Mouse (Mus musculus) kidney, postnatal 36 days (tissue): ENCODE data around the gene Shroom3.

Experiments
- DNase-seq, 2 experiments: peaks; one replicate each; pipeline ENCODE4 v3.0.0; 2021 to 2022; ENCODE audit warnings: mixed read lengths in 2 of 2

Shroom3 gene

DNA sequence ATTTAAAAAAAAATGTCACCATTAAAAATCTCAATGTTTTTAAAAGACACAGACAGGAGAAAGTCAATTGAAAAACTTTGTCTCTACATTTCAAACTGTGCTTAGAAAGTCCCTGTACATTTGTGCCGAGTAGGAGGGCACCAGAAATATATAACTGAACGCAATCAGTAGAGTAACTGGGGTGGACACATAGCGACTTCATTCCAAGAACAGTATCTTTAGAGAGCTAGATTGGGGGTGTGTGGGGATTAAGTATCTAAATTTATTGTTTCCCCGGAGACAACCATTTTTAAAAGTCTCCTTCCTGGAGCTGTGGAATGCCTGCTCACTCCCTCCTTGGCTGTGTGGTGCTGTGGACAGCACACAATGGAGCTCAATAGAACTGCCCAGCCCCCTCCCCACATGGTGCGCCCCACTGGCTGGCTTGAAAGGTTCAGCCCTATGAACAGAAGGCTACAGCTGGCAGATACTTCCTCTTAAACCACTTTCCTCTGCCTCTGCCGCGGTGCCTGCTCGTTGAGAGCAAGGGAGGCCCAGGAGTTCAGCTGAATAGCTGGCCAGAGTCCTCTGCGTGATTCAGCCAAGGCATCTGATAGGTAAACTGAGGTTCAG lies 127.8 kb downstream of the Shroom3 start:
- DNase-seq = peak in 1 of 2 experiments; percentile 32

DNA sequence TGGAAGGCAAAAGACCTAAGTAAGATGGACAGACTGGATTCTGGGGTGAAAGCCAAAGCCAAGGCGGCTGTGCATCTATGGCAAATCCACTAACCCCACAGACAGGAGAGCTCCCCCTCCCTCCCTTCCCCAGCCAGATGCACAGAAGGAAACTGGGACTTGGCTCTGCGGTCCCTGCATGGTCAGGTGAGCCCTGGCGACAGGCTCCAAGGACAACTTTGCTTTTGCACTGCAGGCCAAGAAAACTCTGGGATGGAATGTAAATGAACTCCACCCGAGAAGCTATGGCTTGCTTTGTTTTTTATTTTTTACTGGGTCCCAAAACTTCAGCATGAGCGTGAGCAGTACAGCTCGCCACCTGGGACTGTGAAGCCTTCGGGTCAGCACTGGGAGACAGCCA lies 128.5 kb downstream of the Shroom3 start:
- DNase-seq = peak in 1 of 2 experiments; percentile 54

DNA sequence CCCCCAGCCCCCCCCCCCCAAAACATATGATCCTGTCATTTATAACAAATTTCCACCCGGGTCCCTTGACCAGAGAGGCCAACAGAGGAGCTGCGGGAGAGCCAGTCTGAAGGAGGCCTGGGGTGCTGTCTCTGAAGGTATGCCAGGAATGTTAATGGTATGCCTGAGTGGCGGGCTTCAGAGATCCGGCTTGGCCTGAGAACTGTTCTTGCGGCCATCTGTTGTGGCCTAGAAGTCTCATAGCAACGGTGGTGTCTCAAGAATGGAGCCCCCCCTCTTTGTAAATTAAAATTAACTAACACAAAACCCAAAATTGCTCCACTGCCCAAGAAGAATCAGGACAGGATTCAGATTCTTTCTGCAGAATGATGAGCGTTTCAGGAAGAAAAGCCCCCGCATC lies 129.7 kb downstream of the Shroom3 start:
- DNase-seq = peak; percentile 53 to 65

DNA sequence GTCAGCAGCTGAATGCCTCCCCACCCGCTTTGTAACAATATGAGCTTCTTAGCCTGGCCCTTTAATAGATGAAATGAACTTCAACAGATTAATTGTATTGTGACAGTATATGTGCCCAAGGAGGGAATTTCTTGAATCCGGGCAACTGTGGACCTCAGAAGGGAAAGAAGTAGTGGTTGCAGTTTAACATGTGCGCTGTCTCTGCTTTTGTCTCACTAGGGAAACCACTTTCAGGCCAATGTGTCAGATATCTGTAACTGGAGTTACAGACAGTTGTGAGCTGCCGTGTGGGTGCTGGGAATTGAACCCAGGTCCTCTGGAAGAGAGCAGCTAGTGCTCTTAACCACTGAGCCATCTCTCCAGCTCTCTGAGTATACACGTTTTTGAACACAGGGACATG lies 130.3 kb downstream of the Shroom3 start:
- DNase-seq = no peak

DNA sequence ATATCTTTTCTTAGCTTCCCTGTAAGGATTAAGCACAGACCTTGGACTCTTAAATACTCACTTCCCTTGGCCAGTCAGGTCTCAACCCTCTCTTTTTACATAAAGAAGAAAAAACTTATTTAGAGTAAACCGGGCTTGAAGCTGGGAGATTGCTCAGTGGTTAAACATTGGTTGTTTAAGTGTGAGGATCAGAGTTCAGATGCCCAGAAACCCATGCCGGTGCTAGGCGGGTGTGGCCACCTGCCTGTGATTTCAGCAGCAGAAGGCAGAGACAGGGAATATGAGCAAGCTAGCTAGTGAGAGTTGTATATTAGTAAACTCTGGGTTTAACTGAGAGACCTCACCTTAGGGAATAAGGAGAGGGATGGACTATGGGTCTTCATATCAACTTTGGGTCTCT lies 131.4 kb downstream of the Shroom3 start:
- peak; percentile 43 to 54 for DNase-seq

DNA sequence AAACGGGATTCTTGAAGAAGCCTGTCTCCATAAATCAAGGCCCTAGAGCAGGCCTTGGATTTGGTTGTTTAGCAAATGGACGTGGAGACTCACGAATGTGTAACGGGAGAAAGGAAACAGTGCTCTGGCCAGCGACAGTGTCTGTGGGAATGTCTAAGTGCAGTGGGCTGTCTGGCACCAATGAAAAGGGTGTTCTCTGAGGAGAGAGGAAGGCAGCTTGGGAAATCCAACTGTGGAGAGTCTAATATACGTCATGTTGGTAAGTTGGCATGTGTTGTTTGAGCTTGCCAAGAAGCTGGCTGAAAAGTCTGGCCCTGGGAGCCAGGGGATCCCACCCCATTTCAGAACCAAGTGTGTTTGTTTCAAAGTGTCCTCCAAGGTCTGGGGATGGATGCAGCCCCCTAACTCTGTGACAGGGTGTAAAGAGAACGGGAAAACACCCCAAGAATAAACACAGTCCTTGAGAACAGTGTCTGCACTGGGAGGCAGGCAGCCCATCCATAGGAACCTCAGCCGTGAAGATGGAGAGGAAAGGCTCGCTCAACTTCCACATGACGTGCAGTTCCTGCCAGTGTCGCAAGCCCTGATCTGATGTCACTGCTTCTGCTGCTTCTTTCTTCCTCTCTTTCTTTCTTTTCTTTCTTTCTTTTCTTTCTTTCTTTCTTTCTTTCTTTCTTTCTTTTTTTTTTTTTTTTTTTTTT lies 134.0 kb downstream of the Shroom3 start:
- DNase-seq = no peak

DNA sequence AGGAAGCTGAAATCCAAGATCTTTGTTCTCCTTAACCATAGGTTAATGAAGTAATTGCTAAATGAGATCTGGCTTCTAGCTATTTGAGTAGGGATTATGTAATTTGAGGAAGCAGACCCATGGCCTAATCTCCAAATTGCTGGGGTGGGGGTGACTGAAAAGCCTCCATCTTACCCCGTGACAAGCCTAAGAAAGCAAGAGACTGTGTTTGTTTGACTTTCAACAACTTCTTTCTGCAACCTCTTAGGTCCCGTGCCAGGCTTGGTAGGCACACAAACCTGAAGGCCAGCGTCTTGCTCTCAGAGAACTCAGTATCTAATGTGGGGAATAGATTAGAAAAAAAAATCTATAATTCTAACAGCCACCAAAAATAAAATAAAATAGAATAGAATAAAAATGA lies 138.1 kb downstream of the Shroom3 start:
- no peak for DNase-seq

DNA sequence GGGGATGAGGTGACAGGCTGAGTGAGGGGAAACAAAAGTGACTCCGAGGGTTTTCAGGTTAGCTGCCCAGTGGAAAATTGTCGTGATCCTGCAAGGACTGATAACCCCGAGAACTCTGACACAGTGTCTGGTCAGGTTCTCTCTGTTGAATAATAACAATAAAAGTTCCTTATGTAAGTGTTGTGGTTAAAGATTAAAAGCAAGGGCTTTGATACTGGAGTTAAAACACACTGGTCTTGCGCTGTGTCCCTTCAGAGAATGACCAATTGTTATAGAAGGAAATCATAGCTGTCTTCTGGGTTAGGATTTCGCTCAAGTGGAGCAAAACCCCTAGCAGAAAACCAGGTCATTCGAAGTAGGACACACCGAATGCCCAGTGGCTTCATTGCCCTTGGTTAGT lies 140.3 kb downstream of the Shroom3 start:
- peak in 1 of 2 experiments; percentile 42 for DNase-seq

DNA sequence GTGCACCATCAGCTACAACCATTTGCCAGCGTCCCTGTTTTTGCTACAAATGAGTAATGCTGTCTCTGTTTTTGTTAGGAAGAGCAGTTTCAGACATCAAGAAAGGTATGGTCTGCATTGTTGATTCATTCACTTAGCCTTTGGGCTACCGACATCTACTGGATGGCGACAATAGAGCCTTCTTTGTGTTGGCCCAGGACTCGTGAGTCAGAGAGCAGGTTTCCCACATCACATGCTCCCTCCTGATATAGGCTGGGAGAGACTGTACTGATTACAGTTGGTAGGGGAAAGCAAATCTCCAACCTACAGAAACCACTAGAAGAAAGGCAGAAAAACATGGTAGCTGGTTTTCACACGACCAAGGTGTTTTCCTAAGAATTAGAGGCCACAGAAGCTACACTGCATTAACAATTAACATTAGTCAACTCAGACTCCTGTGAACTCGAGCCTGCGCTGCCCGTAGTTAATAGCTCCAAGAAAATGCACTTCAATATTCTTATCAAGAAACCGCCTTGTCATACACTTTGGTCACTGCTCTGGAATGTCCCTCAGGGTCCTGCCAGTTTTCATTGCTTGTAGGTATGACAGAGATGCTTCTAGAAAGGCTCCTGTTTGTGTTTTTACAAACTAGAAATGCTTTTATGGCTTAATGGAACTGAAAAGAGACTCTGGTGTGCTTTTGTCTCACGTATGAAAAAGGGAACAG lies 141.2 kb downstream of the Shroom3 start:
- no peak for DNase-seq

DNA sequence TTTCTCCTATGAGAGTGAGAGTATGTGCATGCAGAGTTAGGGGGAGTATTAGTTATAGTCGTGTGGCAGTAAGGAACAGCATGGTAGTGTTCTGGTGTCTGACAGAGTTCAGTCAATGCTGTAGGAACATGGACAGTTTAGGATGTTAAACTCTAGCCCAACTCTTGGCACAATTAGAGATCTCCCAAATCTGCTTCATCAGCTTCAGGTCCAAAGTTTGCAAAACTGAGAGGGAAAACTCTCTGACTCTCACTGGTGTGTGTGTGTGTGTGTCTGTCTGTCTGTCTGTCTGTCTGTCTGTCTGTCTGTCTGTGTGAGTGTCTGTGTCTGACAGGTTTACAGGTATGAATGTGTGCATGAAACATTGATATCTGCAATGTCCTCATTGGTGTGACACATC lies 147.2 kb downstream of the Shroom3 start:
- peak in 1 of 2 experiments; percentile 48 for DNase-seq

DNA sequence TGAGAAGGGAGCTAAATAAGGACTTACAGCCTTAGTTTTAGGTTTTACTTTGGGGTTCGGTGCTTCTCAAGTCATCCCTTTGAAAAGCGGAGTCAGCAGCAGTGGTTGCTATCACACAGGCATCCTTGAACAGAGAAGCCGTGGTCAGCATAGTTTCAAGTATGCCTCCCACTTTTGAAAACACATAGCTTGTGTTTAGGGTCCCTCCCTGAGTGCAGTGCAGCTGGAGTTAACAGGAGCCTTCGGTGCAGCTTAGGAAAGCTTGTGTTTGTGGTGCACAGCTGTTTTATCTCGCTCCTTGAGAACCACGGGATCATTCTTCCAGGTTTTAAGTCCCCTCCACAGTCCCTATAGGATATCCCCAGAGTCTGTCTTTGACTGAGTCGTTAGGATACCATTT lies 151.3 kb downstream of the Shroom3 start:
- no peak for DNase-seq

DNA sequence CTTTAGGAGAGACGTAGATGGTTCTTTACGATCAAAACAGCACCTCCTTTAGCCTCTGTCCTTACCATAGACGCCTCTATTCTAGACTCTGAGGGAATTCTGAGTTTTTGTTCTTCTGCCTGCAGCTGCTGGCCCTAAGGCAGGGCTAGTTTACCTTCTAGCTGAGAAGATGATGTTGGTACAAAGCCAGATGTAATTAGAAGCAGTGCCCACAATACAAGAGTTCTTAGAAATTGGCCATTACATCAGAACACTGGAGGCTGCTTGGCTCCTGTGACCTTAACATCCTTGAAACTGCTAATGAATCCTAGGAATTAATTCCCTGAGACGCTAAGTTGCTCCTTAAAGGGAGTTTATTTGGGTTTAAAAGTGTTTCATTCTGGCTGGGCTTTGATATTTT lies 154.1 kb downstream of the Shroom3 start:
- DNase-seq = no peak

DNA sequence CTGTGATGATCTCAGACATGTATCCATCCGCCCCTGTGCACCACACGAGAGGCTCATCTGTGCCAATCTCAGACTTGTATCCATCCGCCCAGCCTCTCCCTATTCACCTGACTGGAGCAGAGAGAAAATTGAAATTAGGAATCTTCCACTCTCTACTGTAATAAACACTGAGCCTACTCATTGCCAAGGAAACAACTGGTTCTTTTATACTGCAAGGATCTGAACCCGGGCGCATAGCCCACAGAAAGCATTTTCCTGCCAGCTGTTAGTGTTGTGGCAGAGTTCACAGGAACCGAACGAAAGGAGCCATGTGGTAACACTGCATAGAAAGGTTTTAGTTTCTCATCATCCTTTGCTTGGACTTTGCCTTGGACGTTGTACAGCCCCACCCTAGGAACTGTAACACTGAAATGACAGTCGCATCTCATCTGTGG lies 155.1 kb downstream of the Shroom3 start:
- no peak for DNase-seq

DNA sequence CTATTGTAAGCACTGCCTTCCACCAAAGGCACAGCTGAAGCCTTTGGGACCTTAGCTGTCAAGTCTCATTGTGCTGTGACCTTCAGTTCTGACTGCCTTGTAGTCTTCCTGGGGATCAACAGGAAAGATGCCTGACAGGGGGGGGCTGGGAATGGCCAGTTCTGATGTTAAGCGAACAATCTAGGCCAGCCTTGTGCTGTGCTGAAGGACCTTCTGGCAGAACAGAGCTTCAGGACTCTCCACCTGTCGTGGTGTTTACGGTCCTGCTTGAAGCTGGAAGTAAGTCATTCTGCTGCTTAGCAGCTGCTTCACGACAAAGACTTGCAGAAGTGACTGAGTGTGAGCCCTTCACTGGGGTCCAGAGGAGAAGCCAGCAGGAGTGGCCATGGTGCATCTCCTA lies 156.1 kb downstream of the Shroom3 start:
- no peak for DNase-seq

DNA sequence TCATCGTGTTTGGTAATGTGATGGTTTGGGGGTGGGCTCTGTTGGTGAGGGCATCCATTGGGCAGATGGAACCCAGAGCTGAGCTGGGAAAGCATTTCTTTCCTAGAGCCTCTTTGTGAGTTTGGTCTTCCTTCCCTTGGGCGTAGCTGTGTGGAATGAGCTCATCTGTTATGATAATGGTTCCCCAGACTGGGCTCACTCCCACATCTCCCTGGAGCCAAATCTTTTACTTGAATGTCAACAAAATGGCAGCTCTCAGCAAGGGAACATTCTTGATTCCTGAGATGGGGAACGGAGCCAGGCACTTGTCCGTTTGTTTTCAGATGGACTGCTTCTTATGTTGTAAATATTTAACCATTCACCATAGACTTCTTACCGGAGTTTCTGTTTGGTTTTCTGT lies 158.2 kb downstream of the Shroom3 start:
- peak; percentile 48 to 71 for DNase-seq

DNA sequence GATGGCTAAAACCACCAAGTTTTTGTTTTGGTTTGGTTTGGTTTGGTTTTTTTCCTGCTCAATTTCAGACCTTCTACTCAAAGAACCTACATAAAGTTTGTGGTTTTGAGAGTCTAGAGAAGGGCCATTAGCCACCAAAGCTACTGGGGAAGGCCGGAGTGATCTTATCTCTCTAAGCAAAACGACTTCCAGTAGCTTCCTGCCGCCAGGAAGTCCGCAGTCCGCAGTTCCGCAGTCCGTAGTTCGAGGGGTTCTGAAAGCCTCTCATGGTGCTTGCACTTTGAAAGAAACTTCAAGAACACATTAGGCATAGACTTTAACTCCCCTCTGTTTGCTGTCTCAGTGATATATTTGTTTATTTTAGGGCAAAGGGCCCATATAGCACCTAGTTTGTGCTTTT lies 159.2 kb downstream of the Shroom3 start:
- no peak for DNase-seq

DNA sequence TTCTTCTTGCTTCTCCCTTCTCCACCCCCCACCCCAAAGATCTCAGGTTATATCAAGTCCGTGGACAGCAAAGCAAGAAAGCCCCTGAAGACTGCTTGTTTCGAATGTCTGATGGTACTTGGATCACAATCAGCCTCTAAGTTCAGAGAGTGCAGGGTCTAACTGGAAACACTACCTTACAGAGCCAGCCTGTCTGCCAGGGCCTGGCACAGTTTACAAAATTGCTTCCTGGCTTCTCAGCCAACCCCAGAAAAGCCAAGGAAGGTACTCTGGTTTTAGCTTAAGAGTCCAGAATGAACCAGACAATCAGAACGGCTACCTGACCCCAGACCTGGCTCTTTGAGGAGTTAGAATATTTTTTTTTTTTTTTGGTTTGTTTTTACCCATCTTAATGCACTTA lies 159.6 kb downstream of the Shroom3 start:
- DNase-seq = peak; percentile 33 to 47

DNA sequence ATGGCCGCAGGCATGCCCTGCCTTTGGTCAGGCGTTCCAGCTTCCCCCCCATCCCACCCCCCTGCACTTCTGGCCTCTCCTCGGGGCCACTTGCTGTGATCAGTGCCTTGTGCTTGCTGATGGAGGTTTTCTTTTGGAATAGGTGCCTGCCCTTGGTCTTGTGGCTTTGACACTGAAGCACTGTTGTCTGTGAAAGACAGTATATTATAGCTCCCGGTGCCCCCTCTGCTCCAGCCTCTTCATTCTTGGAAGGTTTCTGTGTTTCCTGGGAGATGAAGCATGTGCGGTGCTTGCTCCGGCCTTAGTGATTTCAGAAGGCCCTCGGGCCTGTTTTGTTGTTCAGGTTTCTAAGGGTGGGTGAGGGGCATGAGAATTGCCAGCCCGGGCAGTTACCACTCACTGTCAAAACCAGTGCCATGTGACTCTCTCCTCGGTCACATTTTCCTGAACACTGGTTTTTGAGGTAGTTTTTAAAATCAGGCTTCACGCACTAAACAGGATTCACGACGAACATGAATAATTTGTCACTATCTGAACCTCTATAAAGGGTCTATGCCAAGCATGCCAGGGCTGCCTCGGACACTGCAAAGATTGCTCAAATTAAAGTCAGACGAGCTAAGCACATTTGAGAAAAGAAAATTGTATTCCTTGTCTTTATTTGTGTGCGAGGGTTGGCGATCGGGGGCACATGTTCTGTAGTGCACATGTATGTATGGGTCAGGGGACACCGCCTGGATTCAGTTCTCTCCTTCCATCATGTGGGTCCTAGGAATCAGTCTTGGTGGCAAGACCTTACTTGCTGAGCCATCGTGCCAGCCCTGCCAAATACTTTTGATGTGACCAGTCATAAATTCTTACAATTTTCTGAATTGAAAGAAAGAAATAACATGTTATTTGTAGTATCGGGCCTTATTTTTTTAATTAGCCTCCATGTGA lies 160.9 kb downstream of the Shroom3 start:
- no peak for DNase-seq

DNA sequence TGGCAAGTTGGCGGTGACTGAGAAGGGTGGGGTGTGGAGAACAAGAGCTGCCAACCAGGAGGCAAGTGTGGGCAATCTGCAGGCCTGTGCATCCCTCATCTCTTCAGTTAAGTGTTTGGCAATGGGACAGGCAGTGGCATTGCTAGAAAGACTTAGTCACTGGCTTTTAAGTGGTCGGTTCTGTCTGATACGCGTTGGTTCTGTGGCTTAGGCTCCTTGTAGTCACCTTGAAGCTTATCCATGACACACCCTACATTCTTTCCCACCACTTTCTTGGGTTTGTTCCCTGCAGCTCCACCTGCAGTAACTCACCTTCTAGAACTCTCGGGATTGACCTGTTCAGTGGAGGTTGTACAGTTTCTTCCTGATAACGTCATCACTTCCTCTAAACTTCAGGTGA lies 166.5 kb downstream of the Shroom3 start:
- DNase-seq = no peak

DNA sequence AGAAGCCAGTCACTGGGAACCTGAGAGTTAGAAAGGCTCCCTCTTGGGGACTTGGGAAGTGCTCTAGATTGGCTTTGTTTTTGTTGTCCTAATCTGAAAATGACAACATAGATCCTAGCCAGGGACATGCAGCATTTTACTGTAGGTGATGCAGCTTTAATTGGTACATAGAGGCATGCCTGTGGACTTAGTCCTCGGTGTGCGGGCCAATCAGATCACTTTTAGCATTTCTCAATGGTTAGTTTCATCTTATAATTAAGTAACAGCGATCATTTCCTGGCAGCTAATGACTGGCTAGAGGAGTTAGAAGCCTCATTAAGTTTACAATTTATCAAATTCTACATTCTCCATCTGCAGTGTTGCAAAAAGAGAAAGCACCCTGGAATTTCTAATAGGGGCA lies 167.7 kb downstream of the Shroom3 start:
- DNase-seq = no peak

DNA sequence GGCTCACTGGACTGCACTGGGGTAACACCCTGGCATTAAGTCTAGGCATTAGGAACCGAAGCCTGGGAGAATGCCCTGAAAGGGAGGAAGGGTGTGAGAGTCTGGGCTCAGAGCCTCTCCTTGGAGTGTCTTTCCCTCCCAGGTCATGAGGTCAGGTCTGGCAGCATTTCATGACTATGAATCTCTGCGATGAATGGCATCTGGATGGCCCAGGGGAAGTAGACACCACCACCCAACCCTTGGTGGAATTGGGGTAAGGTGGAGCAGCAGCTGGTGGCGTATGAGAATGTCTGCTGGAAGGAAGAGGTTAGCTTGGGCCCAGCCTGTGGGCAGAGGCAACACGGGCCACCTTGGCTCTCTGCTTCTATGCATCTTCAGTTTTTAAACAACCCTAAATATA lies 171.7 kb downstream of the Shroom3 start:
- peak in 1 of 2 experiments; percentile 16 for DNase-seq

DNA sequence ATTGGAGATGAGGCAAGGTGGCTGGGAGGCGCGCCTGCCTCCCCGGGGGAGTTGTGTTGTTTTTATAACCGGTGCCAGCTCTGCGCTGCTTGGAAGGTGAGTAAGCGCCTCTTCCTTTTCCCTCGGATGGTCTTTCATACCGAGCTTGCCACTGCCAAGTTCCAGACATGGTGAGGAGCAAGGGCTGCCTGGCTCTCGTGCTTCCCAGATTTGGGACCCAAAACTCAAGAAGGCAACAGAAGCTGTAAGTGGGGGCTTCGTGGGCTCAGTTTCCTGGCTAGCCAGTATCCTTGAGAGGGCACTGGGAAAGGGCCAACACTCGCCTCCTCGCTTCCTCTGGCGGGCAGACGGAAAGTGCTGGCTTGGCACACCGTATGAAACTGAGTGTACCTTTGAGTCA lies 173.1 kb downstream of the Shroom3 start:
- peak; percentile 55 to 63 for DNase-seq

DNA sequence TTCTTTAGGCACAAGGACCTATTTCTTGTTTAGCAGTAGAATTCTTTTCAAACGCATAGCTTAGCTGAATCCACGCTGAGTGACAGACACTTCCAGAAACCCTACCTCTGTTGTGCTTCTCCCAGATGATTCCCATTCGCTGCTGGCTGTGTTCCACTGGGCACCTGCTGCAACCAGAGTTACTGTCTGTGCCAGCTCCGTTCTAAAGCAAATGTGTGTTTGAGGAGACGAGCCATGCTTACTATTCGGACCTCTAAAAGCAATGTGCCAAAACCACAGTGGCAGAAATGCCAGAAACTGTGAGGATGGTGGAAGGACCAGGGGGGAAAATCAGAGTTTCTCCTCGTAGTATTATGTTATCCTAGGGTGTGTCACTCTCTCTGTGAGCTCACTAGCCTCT lies 173.9 kb downstream of the Shroom3 start:
- DNase-seq = no peak
